Mouse (Mus musculus): ENCODE data around the gene Irx4. TPM values are rescaled to one million over a fixed set of nuclear protein-coding genes. Genes with fewer than 3 reads are reported as not detected.
A peak's percentile ranks its signal among the peaks of the same experiment; 100 is the strongest.

The Irx4 gene
- polyA plus RNA-seq, 1 experiment: not detected

DNA sequence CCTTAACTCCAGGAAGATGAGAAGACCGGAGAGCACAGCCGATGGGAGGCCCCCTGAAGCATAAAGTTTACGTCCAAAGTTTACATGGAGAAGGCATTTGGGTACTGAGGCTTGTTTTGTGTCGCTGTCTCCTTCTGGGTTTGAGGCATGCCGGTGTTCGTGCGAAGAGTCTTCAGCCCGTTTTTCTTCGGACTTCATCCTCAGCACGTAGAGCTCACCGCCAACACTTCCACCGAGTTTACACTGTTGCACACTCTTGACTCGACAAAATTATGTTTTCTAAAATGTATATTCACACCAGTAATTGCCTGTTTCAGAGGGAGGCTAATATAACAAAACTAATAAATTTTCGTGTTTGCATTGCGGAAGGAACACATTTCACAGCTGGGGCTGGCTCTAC lies 9.0 kb downstream of the Irx4 start:
- DNase-seq (ENCODE audit: extremely low spot score in 1 of 2, low spot score in 1 of 2): no peak

DNA sequence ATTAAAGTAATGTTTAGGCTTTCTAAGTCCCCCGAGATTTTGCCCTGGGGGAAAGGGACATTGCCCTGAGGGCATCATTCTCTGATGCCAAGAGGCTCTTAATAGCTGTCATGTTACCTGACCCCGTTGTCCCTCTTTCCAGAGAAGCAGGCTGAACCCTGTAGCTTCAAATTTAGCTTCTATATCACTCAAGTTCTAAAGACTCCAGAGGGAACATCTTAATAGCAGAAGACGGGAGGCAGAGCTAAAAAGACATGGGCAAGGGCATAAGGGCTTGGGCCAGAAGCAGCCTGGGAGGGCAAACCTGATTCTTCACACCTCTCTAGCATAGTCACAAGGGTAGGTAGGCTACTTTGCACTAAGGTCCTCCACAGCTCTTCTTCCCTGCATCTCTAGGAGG lies 9.6 kb downstream of the Irx4 start:
- DNase-seq (ENCODE audit: extremely low spot score in 1 of 2, low spot score in 1 of 2): no peak

DNA sequence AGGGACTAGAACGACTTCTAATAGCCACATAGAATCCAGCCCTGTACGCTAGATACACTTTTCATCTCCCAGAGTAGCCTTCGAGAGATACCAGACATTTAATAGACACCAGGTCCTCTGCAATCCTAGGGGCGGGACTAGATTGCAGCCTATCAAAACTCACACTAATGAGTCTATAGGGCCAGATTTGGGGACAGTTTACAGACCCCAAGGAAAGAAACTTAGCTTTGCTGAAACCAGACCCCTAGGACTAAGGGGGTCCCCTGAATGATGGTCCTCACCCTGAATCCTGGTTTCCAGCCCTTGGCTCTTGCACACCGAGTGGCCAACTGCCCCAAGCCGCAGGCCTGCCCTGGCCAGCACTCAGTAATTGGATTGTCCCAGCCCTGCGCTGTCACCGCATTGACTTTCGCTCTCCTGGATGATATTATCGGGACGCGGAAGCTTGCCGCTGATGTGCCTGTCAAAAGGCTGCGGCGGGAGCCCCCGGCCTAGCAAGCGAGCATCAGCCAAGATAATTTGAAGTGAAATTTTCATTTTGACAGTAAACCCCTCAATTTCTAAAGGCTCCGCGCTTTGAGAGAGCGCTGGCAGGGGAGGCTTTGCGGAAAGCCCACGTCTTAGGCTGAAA lies 10.3 kb downstream of the Irx4 start:
- no peak for DNase-seq (ENCODE audit: extremely low spot score in 1 of 2, low spot score in 1 of 2)

DNA sequence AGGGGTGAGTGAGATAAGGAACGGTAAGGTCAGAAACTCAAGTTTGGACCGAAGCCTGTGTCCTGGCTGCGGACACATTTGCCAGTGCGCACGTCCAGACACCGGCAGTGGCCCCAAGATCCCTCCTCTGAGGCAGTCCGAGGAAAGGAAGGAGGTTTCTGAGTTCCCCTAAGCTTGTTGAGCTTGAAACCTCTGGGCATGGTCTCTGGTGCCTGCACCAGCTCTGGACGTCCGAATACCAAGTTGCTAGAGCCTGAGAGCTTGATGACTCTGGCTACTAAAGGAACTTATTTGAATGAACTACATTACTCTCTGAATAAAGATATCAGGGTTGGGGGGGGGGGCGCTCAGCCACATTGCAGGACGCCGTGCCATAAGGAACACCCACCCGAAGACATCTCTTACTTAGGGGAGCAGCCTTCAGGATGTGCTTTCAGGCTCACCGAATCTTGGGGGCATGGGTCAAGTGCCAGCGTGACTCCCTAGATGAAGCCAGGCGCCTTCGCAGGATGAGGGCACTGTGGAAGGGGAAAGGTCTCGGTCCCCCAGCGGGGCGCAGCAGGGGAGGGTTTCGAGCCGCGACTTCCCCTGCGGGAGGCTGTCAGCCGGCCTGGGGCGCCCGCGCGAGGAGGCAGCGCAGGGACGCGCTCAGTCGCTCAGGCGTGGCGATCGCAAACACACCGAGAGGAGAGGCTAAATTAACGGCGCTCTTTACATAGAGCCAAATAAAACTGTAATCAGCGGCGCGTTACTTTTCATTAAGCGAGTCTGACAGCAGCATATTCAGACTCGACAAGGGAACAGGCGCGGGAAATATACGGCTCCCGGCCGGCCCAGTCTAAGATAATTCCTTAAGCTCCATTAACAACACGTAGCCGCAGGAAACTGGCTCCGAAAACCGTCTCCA lies 11.3 kb downstream of the Irx4 start:
- DNase-seq (ENCODE audit: extremely low spot score in 1 of 2, low spot score in 1 of 2): no peak

DNA sequence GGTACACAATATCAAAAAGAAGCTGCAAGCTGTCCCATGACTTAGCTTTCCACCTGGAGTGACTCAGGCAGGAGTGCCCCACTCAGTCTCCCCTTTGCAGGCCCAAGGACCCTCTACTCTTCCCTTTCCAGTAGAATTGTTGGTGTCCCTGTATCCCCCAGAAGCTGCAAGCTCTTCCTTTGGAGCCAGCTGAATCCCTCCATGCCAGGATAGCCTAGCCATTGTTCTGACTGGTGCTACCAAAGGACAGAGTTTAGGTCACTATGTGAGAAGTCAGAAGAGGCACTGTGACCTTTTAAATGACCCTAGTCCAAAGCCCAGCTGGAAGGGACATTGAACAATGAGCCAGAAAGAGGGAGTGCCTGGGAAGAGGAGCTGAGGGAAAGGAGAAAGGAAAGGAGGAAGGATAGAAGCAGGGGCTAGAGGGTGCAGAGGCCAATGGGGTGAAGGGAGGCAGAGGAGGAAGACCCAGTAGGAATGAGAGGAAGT lies 12.6 kb downstream of the Irx4 start:
- no peak for DNase-seq (ENCODE audit: extremely low spot score in 1 of 2, low spot score in 1 of 2)

DNA sequence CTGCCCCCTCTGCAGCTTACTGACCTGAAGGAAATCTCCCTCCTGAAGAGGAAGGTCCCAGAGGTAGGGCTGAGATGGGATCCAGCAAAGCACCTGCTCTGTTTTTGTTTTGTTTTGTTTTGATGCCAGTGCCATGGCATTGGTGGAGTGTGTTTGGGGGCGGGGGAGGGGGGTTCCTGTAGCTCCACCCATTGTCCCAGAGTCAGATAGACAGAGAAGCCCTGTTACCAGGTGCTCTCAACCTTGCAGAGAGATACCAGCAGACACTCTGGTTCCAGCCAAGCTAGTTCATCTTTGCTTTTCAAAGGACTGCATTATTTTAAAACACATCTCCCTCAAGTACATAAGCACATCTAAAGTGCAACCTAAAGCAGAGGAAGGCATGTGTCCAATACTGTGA lies 13.3 kb downstream of the Irx4 start:
- DNase-seq (ENCODE audit: extremely low spot score in 1 of 2, low spot score in 1 of 2): no peak

DNA sequence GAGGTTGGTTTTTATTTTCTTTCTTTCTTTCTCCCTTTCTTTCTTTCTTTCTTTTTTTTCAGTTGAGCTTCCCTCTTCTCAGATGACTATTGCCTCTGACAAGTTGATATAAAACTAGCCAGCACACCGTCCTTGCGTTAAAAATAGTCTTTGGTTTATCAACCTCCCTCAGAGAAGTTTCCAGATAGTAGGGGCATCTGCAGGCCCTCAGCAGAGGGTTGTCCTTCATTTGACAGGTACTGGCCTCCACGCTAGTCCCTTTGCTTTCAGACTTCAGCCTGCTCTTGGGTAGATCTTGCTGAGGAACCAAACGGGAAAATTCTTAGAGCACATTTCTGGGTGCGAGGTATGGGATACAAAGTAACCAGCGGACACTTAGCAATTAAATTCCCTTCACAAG lies 17.1 kb downstream of the Irx4 start:
- DNase-seq (ENCODE audit: extremely low spot score in 1 of 2, low spot score in 1 of 2): no peak

DNA sequence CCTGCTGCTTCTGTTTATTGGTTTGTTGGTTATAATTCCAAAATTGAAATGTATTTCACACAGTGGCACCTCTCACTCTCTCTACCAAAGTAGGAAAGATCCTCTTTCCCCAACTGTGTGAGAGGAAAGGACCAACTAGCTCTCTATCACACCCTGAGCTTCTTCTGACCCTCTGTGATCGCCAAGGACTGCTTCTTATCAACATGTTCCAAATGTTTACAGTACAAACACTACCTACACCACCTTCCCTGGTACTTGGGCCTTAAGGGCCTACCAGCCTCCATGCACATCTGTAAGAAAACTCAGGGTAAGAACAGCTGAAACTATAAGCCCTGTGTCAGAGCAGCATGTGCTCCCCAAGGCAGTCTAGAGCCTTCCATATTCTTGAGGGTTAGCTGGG lies 17.5 kb downstream of the Irx4 start:
- no peak for DNase-seq (ENCODE audit: extremely low spot score in 1 of 2, low spot score in 1 of 2)

DNA sequence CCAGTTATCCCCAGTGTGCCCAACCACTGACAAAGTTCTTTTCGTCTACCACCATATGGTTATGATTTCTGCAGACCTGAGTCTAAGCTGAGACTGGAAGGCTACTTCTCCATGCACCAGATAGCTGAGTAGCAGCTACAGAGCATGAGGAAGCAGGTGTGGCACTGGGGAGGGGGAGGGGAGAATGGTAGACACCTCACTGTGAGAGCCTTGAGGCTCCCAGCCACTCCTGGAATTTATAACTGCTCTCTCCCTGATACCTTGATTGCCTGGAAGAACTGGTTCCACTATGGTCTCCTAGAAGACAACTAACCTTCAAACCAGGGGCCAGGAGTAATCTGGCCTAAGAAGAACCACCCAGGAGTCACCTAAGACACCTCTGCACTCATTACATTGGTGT lies 18.9 kb downstream of the Irx4 start:
- no peak for DNase-seq (ENCODE audit: extremely low spot score in 1 of 2, low spot score in 1 of 2)

DNA sequence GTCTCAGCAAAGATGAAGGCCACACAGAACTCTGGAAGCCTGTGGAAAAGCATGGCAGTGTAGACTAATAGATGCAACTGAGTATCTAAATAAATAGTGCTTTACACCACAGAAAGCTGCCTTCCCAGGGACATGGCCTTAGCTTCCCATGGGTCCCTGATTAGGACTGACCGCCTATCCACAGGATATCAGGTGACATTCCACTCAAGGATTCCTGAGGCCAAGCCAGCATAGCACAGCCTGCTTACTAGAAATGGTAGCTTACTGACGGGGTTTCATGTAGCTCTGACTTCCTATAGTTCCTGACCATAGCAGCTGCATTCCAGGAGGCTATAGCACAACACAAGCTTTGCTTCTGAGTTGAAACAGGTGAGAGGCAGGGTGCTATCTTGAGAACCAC lies 22.1 kb downstream of the Irx4 start:
- no peak for DNase-seq (ENCODE audit: extremely low spot score in 1 of 2, low spot score in 1 of 2)

DNA sequence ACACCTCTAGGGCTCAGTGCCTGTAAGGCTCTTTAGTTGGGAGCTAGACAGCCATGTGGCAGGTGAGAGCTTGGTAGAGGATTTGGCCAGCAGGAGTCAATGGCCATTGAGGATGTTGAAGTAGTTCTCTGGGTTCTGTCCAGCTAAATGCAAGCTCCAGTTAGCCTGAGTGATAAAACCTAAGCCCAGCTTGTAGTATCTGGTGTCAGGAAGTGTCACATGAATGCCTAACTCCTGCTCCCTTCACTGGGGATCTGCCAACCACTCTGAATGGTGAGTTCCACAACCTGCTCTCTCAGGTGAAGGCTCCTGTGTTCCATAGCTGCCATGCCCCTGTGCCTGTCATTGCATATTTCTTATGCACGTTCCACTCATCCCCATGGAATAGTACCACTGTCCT lies 23.3 kb downstream of the Irx4 start:
- no peak for DNase-seq (ENCODE audit: extremely low spot score in 1 of 2, low spot score in 1 of 2)

DNA sequence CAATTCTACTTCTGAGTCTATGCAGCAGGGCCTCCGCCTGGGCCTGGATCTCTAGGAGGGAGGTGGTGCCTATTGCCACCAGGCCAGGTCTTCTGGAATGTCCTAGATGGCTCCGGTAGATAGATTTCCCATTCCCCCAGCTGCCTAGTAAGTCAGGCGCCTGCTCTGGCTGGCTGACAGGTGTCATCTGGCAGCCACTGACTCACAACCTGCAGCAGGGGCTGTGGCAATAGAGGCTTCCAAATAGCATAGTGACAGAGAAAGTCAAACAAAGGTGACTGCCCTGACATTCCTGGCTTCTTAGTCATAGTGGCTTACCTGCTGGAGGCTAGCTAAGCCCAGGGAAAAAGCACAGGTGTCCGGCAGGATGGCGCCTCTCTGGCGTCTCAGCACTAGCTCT lies 29.9 kb downstream of the Irx4 start:
- DNase-seq (ENCODE audit: extremely low spot score in 1 of 2, low spot score in 1 of 2): no peak

DNA sequence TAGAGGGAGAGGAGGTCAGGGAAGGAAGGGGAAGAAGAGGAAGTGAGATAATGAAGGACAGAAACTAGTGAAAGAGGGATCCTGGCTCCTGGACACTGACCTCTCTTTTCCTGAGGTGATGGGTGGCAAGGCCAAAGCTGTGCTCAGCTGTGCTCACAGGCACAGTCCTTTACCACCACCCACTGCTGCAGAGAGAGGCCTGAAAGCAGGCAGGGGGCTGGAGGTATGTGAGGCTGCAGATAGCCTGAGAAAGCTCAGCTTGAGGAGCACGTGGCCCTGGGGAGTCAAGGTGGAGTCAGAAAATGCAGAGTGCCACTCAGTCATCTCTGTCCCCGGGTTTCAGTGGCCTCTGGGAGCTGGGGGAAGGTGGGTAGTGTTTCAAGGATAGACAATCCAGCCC lies 30.8 kb downstream of the Irx4 start:
- DNase-seq (ENCODE audit: extremely low spot score in 1 of 2, low spot score in 1 of 2): no peak

DNA sequence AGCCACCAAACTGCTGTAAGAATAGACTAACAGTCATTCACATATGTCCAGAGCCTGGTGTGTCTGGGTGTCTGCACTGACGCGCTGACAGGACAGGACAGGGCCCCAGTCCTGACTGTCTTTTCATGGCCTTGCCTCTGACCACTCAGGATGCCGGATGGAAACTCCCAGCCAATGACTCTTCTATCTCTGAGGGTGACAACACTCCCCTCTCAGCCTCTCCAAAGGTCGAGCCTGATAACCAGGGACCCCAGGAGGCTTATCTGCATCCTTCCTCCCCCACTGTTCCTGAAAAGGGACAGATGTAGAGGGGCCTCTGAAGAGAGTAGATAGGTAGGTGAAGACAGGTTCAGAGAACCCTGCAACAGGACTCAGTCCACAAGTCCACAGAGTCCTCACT lies 38.4 kb downstream of the Irx4 start:
- DNase-seq (ENCODE audit: extremely low spot score in 1 of 2, low spot score in 1 of 2): no peak

DNA sequence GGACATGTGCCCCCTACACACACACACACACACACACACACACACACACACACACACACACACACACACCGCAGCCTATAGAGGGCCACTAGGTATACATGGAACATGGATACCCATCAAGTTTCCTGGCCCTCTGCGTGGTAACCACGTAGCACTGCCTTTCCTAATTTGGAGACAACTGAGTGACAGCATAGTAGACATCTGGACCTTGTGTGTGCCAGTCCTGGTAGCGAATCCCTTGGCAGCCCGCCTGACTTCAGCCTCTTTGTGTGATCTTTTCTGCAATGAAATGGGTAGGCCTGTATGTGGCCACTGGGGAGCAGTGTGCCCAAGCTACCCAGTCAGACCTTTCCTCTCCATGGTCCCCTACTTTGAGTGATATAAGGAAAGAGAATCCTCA lies 39.0 kb downstream of the Irx4 start:
- no peak for DNase-seq (ENCODE audit: extremely low spot score in 1 of 2, low spot score in 1 of 2)

DNA sequence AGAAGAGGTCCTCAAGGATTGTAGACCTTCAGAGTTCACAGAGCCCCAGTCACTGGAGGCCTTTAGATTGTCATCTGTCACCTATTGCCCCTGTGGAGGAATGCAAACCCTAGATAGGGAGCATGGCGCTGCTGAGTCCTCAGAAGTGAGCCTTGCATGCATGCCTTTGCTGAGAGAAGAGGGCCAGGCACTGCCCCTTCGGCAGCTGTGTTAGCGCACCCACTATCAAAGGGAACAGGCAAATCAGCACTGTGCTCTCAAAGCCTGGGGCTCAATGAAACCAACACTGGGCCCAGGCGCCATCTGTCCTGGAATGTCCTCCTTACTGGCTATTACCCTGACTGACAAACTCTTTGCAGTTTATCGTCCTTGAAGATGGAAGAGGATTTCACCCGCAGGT lies 44.5 kb downstream of the Irx4 start:
- no peak for DNase-seq (ENCODE audit: extremely low spot score in 1 of 2, low spot score in 1 of 2)

DNA sequence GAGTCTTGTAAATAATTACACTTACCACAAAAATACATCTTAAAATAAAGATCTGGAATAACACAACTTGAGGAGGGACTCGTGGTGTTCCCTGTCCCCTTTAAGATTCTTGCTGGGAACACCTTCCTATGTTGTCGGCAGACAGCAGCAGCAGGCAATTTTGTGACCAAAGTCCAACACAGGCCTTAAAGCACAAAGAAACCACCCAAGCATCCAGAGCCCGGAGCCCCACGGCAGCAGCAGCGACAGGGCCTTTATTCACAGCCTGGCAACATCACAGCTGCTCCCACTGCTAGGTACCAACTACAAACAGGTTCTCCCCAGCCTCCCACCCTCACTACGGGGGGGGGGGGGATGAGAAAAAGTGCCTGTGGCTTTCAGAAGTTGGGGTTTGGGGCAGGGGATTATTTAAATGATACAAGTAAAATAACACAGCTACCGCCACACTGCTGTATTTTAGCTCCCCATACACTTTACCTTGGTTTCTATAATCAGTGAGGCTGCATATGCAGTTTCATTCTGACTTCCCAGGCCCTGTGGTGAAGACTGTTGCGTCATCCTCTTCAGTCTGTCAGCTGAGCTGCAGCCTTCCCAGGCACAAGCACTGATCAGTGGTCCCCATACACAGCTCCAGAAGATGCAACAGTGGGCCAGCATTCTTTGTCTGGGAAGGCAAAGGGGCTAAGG lies 45.3 kb downstream of the Irx4 start:
- DNase-seq (ENCODE audit: extremely low spot score in 1 of 2, low spot score in 1 of 2): no peak

DNA sequence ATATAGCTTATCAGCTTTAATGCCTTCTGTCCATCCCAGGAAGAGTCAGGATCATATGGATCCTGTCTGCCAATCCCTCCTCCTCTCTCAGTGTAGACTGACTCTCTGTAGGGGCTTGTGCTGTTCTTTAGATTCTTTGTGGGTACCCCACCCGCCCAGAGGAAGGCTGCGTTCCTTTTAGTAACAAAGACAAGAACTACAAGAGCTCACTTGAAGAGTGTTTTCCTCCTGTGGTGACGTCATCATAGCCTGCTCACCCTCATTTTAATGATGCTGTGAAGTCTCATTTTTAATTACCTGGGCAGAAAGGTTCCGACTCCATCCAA lies 45.8 kb downstream of the Irx4 start:
- no peak for DNase-seq (ENCODE audit: extremely low spot score in 1 of 2, low spot score in 1 of 2)

DNA sequence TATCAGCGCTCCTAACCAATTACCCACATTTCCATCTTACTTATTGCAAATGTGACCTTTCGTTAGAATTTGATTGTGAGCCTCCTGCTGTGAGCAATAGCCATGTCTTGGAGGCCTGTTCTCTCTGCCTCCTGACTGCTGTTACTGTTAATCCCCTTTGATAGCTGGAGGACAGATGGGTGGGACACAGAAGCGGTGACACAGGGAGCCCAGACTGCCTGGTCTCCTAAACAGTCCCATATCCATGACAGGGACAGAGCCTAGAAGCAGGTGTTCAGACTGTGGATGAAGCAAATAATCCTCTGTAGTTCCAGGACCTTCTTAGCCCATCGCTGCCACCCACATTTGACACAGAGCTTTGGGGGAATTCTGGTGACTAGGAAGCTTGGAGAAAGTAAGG lies 46.2 kb downstream of the Irx4 start:
- DNase-seq (ENCODE audit: extremely low spot score in 1 of 2, low spot score in 1 of 2): no peak

DNA sequence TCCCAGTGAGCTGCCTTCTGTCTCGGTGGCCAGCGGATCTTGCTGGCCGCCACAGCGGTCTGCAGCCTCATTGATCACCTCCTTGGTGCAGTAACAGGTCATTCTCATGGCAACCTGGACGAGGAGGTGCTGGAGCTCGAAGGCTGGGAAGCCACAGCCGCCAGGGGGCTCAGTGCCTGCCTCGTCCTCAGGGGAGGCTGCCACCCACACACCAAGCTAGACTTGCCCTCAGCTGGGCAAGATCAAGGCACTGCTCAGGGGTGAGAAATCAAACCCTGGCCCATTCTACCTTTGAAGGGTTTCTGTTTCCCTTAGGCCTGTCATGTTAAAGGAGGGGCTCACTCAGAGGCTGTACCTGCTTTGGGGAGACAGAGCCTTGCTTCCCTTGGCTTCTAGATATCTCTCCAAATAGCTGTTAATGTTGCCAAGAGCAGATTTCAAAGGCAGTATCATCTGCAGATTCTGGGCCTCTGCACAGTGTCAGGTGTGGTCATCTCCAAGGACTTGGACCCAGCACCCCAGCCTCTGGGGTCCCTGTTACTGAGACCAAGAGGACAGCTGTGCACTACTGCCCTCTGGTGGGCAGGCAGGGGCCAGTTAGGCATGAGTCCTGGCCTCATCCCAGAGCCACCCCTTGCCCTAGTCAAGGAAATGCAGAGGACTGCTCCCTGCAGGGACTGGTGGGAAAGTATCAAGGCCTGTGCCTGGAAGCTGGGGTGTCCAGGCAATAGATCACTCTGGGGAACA lies 50.1 kb downstream of the Irx4 start:
- peak in 1 of 2 experiments; percentile 34 for DNase-seq (ENCODE audit: extremely low spot score in 1 of 2, low spot score in 1 of 2)

Measured in frontal cortex, adult 2 months (tissue).